Mouse (Mus musculus): ENCODE results near the gene Gm8765. TPM values are rescaled to one million over a fixed set of nuclear protein-coding genes. Genes with fewer than 3 reads are reported as not detected.
"Not testable (repeated sequence)": the region's sequence is repeated elsewhere in the genome, so short reads cannot be mapped to it uniquely, and the experiment has no call there.

The Gm8765 gene
- not detected in 2 replicates for polyA plus RNA-seq (2012; rRNA removed)
- polyA plus RNA-seq (2014; fragmentation: Nextera tagmentation; extraction: Ambion mirVana), result not detected in 2 replicates

DNA sequence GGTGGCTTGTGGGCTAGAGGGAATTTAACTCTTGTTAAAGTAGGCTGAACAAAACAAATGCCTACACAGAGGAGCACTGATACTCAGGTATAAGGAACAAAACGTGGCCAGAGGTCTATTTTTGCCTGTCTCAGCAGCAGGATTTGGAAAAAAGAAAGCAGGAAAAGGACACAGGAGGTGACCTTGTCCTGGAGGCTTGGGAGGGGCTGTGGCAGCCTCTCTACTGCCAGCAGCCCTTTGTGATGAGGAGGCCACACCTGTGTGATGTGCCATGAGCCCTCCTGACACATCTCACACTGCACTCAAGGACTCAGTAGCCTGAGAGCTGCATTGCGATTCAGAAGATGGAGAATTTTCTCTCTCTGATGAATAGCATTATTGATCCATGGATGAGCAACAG, at the start of gene Gm8765:
Gm8765 (plus strand) TSS at position 301 of the 400 bp plus-strand sequence.
- not testable (repeated sequence) for ATAC-seq (ENCODE audit: low FRiP score, low read depth); H3K9me3 ChIP-seq (ENCODE audit: control insufficient read depth, low read length); H3K4me3 ChIP-seq (replicated peaks; ENCODE audit: low read length); H3K36me3 ChIP-seq (ENCODE audit: control insufficient read depth, insufficient read depth, low read length); DNase-seq (ENCODE audit: low spot score); H3K4me1 ChIP-seq (ENCODE audit: control insufficient read depth, insufficient read depth, low read length); H3K9ac ChIP-seq (ENCODE audit: low read depth, low read length, severe bottlenecking); H3K27me3 ChIP-seq (ENCODE audit: control insufficient read depth, insufficient read depth, low read length); H3K27ac ChIP-seq (replicated peaks; ENCODE audit: low read depth, low read length); H3K4me2 ChIP-seq (replicated peaks; ENCODE audit: low read depth, low read length, severe bottlenecking)
- WGBS, result 33% methylated on average over 1 of the region's 2 CpGs

DNA sequence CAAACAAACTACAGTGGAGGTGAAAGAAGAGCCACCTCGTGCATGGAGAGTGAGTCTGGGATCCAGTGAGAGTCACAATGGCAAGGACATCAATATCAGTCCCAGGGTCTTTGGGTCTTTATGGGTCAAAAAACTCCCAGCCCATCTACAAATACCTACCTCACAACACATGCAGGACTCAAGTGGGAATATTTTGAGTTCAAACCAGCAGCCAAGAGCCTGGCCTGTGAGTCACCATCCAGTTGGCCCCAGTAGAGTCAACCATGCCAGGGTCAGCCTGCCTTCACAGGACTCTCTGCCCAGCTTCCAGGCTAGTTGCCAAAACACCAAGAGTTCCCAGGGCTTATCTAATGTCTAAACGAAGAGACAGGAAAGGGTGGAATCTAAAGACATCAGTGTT, 49.3 kb upstream of the Gm8765 start:
- not testable (repeated sequence) for H3K4me2 ChIP-seq (replicated peaks; ENCODE audit: low read depth, low read length, severe bottlenecking); H3K4me3 ChIP-seq (replicated peaks; ENCODE audit: low read length); H3K27ac ChIP-seq (replicated peaks; ENCODE audit: low read depth, low read length); ATAC-seq (ENCODE audit: low FRiP score, low read depth); H3K9ac ChIP-seq (ENCODE audit: low read depth, low read length, severe bottlenecking); H3K9me3 ChIP-seq (ENCODE audit: control insufficient read depth, low read length); DNase-seq (ENCODE audit: low spot score); H3K27me3 ChIP-seq (ENCODE audit: control insufficient read depth, insufficient read depth, low read length); H3K4me1 ChIP-seq (ENCODE audit: control insufficient read depth, insufficient read depth, low read length); H3K36me3 ChIP-seq (ENCODE audit: control insufficient read depth, insufficient read depth, low read length)
- WGBS, result 76% methylated on average over 2 of the region's 2 CpGs

DNA sequence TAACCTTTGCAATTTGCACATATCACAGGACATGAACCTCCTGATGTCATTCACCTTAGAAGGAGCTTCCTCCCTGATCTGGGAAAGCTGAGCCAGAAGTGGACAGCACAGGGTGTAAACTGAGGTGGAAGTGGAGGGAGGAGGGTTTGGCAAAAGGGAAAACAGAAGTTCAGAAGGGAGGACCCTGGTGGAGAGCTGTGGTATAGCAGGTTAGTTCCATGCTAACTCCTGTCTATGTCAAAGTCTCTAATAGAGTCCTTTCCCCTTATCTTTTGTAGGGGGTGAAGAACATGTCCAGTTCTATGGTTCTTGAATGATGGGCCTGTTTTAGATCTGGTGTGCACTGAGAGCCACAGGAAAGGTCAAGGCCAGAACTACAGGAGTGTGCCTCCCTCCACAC, 52.2 kb downstream of the Gm8765 start:
- DNase-seq (ENCODE audit: low spot score); H3K4me2 ChIP-seq (replicated peaks; ENCODE audit: low read depth, low read length, severe bottlenecking); H3K27ac ChIP-seq (replicated peaks; ENCODE audit: low read depth, low read length); H3K9me3 ChIP-seq (ENCODE audit: control insufficient read depth, low read length); H3K4me1 ChIP-seq (ENCODE audit: control insufficient read depth, insufficient read depth, low read length); ATAC-seq (ENCODE audit: low FRiP score, low read depth); H3K36me3 ChIP-seq (ENCODE audit: control insufficient read depth, insufficient read depth, low read length); H3K4me3 ChIP-seq (replicated peaks; ENCODE audit: low read length); H3K27me3 ChIP-seq (ENCODE audit: control insufficient read depth, insufficient read depth, low read length); H3K9ac ChIP-seq (ENCODE audit: low read depth, low read length, severe bottlenecking): not testable (repeated sequence)

DNA sequence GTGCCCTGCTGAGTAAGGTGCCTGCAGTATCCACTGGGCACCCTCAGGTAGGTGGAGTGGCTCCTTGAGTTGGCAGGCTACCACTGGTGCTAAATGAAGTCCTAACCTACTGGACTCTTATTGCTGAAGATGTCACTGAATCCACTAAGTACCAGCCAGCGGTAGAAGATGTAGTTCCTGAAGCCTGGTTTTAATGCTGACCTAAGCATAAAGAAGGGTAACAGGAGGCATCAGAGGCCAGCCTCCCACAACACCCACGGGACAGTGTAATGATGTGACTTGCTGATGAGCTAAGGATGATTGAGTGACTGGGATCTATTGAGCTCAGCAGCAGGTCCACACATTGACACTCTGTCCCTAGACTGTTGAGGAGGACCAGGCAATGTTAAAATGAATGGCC, 53.6 kb downstream of the Gm8765 start:
- no peak overlapping the region for H3K4me3 ChIP-seq (replicated peaks; ENCODE audit: low read length)
- TF ChIP-seq POLR2A (IDR thresholded peaks at IDR 0.05; ENCODE audit: borderline replicate concordance, extremely low read depth, insufficient read depth, insufficient read length), result no peak
- no peak overlapping the region for H3K27ac ChIP-seq (replicated peaks; ENCODE audit: low read depth, low read length)
- no peaks in the 10 kb centered on the region for H3K27me3 ChIP-seq (ENCODE audit: control insufficient read depth, insufficient read depth, low read length)
- H3K9me3 ChIP-seq (ENCODE audit: control insufficient read depth, low read length), result no peaks in the 10 kb centered on the region
- no peak overlapping the region for H3K9ac ChIP-seq (ENCODE audit: low read depth, low read length, severe bottlenecking)
- no peak for ATAC-seq (ENCODE audit: low FRiP score, low read depth)
- no peak overlapping the region for H3K4me2 ChIP-seq (replicated peaks; ENCODE audit: low read depth, low read length, severe bottlenecking)
- WGBS, result 82% methylated on average over 2 of the region's 2 CpGs
- no peaks in the 10 kb centered on the region for H3K36me3 ChIP-seq (ENCODE audit: control insufficient read depth, insufficient read depth, low read length)
- H3K4me1 ChIP-seq (ENCODE audit: control insufficient read depth, insufficient read depth, low read length), result no peaks in the 10 kb centered on the region
- DNase-seq (ENCODE audit: low spot score), result no peak

DNA sequence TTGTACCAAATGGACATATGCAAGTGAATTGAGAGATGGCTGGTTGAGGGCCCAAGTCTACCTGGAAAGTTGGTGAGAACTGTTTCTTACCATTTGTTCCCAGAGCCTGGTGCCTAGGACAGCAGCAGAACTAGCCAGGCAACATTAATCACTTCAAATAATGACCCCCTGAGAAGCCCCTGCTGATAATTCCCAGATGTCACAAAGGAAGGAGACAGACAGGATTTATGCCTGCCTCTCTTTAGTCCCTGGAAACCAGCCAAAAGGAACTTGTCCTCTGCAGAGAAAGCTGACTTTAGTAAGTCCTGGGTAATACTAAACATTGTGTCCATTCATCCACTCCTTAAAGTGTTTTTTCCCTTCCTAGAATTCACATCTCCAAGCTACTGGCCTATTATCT, 54.8 kb downstream of the Gm8765 start:
- H3K9me3 ChIP-seq (ENCODE audit: control insufficient read depth, low read length); H3K9ac ChIP-seq (ENCODE audit: low read depth, low read length, severe bottlenecking); H3K27ac ChIP-seq (replicated peaks; ENCODE audit: low read depth, low read length); DNase-seq (ENCODE audit: low spot score); H3K4me1 ChIP-seq (ENCODE audit: control insufficient read depth, insufficient read depth, low read length); H3K27me3 ChIP-seq (ENCODE audit: control insufficient read depth, insufficient read depth, low read length); ATAC-seq (ENCODE audit: low FRiP score, low read depth); H3K4me2 ChIP-seq (replicated peaks; ENCODE audit: low read depth, low read length, severe bottlenecking); H3K4me3 ChIP-seq (replicated peaks; ENCODE audit: low read length); H3K36me3 ChIP-seq (ENCODE audit: control insufficient read depth, insufficient read depth, low read length): not testable (repeated sequence)

Small RNA genes within 50 kb of the gene (microRNA-seq; reads per million reads assigned to microRNA genes)
- gene Gm23952, result not detected

Other genes starting within 250 kb of the Gm8765 start
- not detected in 2 replicates for gene Nutm2, start 231.0 kb upstream of the Gm8765 start, polyA plus RNA-seq (2012; rRNA removed)
- not detected in 2 replicates for gene Nutm2, start 231.0 kb upstream of the Gm8765 start, polyA plus RNA-seq (2014; fragmentation: Nextera tagmentation; extraction: Ambion mirVana)
- gene Gm904, start 55.1 kb upstream of the Gm8765 start, polyA plus RNA-seq (2012; rRNA removed), result not detected in 2 replicates
- gene Gm904, start 55.1 kb upstream of the Gm8765 start, polyA plus RNA-seq (2014; fragmentation: Nextera tagmentation; extraction: Ambion mirVana), result not detected in 2 replicates

Data from limb, embryonic 14.5 days (tissue).